Mouse (Mus musculus): ENCODE results near the gene Vmn1r218.
"Not testable (repeated sequence)": the region's sequence is repeated elsewhere in the genome, so short reads cannot be mapped to it uniquely, and the experiment has no call there.

Gene Vmn1r218

GRCm38 (mm10) chr13:23133099-23133498 is at the start of gene Vmn1r218:
Vmn1r218 (plus strand) TSS chr13:23133155.
- DNase-seq: no peak

GRCm38 (mm10) chr13:23094386-23094785 is 38.6 kb upstream of the Vmn1r218 start:
- no peak for DNase-seq

- DNase-seq: not testable (repeated sequence)
Observed at GRCm38 (mm10) chr13:23118126-23118525, 14.8 kb upstream of the Vmn1r218 start, which contains the start of gene Vmn1r217. Vmn1r217 (minus strand) TSS chr13:23118226.

GRCm38 (mm10) chr13:23120611-23121010 is 12.3 kb upstream of the Vmn1r218 start:
- DNase-seq: no peak

GRCm38 (mm10) chr13:23133501-23133900 is 546 bp downstream of the Vmn1r218 start:
- no peak for DNase-seq

GRCm38 (mm10) chr13:23138880-23139279 is 5.9 kb downstream of the Vmn1r218 start:
- no peak for DNase-seq

- DNase-seq: no peak
Observed at GRCm38 (mm10) chr13:23157848-23158247, 24.9 kb downstream of the Vmn1r218 start.

- no peak for DNase-seq
Observed at GRCm38 (mm10) chr13:23159012-23159411, 26.1 kb downstream of the Vmn1r218 start, which contains the start of gene Vmn1r219. Vmn1r219 (plus strand) TSS chr13:23159312.

- not testable (repeated sequence) for DNase-seq
Observed at GRCm38 (mm10) chr13:23166471-23166870, 33.5 kb downstream of the Vmn1r218 start.

GRCm38 (mm10) chr13:23187875-23188274 is 54.9 kb downstream of the Vmn1r218 start, which contains the start of gene Vmn1r220:
Vmn1r220 (minus strand) TSS chr13:23187975.
- no peak for DNase-seq

Data from liver (tissue).